Mouse (Mus musculus) CH12.LX (cell line): Measurements from ENCODE around the gene Gm10160.

Source experiments
- CTCF ChIP-seq, 2 experiments: IDR thresholded peaks in 1 of 2; conservative IDR thresholded peaks in 1 of 2; 2 replicates each; pipeline ENCODE4 v1.5.1; 2011 to 2012; ENCODE audit warnings: low read depth in 2 of 2, low read length in 2 of 2, improper control_type of control experiment in 1 of 2, inconsistent platforms in 1 of 2, mild to moderate bottlenecking in 1 of 2, moderate library complexity in 1 of 2
- EP300 ChIP-seq: IDR thresholded peaks from 2 replicates; pipeline ENCODE4 v1.6.1; 2011; ENCODE audit warnings: low read length, improper control_type of control experiment
- GABPA ChIP-seq: IDR thresholded peaks from 2 replicates; pipeline ENCODE4 v1.6.1; 2012; ENCODE audit warnings: low read depth, low read length, improper control_type of control experiment, inconsistent platforms; ENCODE audit not compliant: insufficient replicate concordance
- MAX ChIP-seq: IDR thresholded peaks from 2 replicates; pipeline ENCODE4 v1.6.1; 2011; ENCODE audit warnings: low read length, improper control_type of control experiment
- MEF2A ChIP-seq: IDR thresholded peaks from 2 replicates; pipeline ENCODE4 v1.6.1; 2014; ENCODE audit warnings: low read depth, mild to moderate bottlenecking, inconsistent platforms, low read length, improper control_type of control experiment, borderline replicate concordance
- MXI1 ChIP-seq: IDR thresholded peaks from 2 replicates; pipeline ENCODE4 v1.6.1; 2011; ENCODE audit warnings: mild to moderate bottlenecking, low read depth, low read length, improper control_type of control experiment
- NRF1 ChIP-seq: IDR thresholded peaks from 2 replicates; pipeline ENCODE4 v1.6.1; 2014; ENCODE audit warnings: low read depth, mild to moderate bottlenecking, inconsistent platforms, low read length, improper control_type of control experiment, moderate library complexity
- POLR2A ChIP-seq: IDR thresholded peaks from 2 replicates; pipeline ENCODE4 v1.6.1; 2011; ENCODE audit warnings: low read depth, mild to moderate bottlenecking, improper control_type of control experiment, low read length
- POLR2AphosphoS2 ChIP-seq: IDR thresholded peaks from 2 replicates; pipeline ENCODE4 v1.6.1; 2011; ENCODE audit warnings: low read depth, low read length, improper control_type of control experiment
- SMC3 ChIP-seq: IDR thresholded peaks from 2 replicates; pipeline ENCODE4 v1.6.1; 2011; ENCODE audit warnings: low read depth, low read length, improper control_type of control experiment
- UBTF ChIP-seq: IDR thresholded peaks from 2 replicates; pipeline ENCODE4 v1.6.1; 2012; ENCODE audit warnings: low read depth, mild to moderate bottlenecking, inconsistent platforms, low read length, improper control_type of control experiment, moderate library complexity

GRCm38 (mm10) chr7:81858968-81859721 is 3.6 kb upstream of the Gm10160 start, which contains the start of gene Tm6sf1:
- TF ChIP-seq CTCF (conservative IDR thresholded peaks at IDR 0.05 in 1 of 2, IDR thresholded peaks at IDR 0.05 in 1 of 2; ENCODE audit: low read depth in 2 of 2, low read length in 2 of 2) (no peak), MEF2A (no peak), MXI1 (no peak), SMC3 (no peak), MAX (no peak), NRF1 (no peak), POLR2A (no peak), EP300 (no peak), POLR2AphosphoS2 (no peak), GABPA (no peak), UBTF (no peak)
